Mouse (Mus musculus): ENCODE measurements around the gene Clta.

Gene Clta

GRCm38 (mm10) chr4:44072873-44073441 is 68.7 kb downstream of the Clta start:
- DNase-seq (ENCODE audit: low spot score in 2 of 2), result no peak

GRCm38 (mm10) chr4:44073799-44074198 is 69.5 kb downstream of the Clta start:
- no peak for DNase-seq (ENCODE audit: low spot score in 2 of 2)

- no peak for DNase-seq (ENCODE audit: low spot score in 2 of 2)
These were observed 70.2 kb downstream of the Clta start for GRCm38 (mm10) chr4:44074422-44074821.

- no peak for DNase-seq (ENCODE audit: low spot score in 2 of 2)
These were observed 74.2 kb downstream of the Clta start for GRCm38 (mm10) chr4:44078358-44078933.

Measured in right cerebral cortex, adult 2 months (tissue).